Mouse (Mus musculus): ENCODE data around the gene Pgap2.
"Not testable (repeated sequence)": the region's sequence is repeated elsewhere in the genome, so short reads cannot be mapped to it uniquely, and the experiment has no call there.

Pgap2 gene

DNA sequence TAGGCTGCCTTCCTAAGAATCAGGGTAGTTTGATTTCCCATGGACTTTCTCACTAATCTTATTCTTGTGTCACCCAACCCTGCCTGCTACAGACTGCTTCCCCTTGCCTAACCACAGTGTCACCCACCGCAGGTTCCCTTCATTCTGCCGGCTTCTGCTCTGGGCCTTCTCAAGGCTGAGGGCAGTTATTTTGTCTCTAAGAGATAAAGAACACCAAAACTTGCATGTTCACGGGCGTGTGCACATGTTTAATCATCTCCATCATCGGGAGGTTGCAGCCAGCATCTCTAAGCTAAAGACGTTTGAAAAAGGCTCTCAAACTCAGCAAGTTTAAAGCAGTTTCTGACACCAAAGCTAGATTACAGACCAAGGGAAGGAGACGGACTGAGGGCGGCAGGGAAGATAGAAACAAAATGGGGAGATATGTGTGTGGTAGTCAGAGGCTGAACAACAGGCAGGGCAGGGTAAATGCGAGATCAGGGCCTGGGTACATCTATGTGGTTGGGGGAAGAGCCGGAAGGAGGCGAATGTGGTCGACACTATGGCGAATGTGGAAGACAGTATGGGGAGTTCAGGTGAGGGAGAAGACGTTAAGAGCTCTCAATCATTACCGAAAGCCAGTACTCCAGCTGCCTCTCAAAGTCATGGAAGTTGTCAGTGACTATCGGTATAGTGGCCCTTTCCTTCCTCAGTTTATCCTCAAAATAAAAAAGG lies 38.8 kb downstream of the Pgap2 start:
- peak; percentile 64 for DNase-seq (ENCODE audit: low read depth, low spot score)
- Histone ChIP-seq H3K36me3 (ENCODE audit: control insufficient read depth, insufficient read depth, low read length, poor library complexity, severe bottlenecking) (no peaks in the 10 kb centered on the region; the same call in 1 of the 2 replicates), H3K27me3 (ENCODE audit: control insufficient read depth, insufficient read depth, low read length, poor library complexity, severe bottlenecking) (no peaks in the 10 kb centered on the region)

DNA sequence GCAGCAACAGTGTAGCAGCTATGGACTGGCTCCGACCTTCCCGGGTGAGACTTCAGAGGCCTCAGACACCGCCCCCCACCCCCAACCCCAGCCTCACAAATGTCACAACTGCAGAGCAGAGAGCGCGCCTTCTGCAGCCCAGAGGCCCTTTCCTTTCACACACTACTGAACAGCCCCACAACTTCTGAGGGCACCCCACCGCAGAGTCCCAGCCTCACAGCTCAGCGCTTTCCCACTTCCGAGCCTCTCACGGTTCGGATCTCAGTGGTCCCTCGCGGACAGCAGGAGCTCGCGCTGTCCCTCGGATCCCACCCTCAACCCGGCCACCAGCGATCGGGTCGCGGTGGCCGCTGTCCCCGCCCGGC lies 39.5 kb downstream of the Pgap2 start:
- DNase-seq (ENCODE audit: low read depth, low spot score): peak; percentile 71
- H3K36me3 ChIP-seq (ENCODE audit: control insufficient read depth, insufficient read depth, low read length, poor library complexity, severe bottlenecking): no peaks in the 10 kb centered on the region; the same call in 1 of the 2 replicates
- no peaks in the 10 kb centered on the region for H3K27me3 ChIP-seq (ENCODE audit: control insufficient read depth, insufficient read depth, low read length, poor library complexity, severe bottlenecking)

DNA sequence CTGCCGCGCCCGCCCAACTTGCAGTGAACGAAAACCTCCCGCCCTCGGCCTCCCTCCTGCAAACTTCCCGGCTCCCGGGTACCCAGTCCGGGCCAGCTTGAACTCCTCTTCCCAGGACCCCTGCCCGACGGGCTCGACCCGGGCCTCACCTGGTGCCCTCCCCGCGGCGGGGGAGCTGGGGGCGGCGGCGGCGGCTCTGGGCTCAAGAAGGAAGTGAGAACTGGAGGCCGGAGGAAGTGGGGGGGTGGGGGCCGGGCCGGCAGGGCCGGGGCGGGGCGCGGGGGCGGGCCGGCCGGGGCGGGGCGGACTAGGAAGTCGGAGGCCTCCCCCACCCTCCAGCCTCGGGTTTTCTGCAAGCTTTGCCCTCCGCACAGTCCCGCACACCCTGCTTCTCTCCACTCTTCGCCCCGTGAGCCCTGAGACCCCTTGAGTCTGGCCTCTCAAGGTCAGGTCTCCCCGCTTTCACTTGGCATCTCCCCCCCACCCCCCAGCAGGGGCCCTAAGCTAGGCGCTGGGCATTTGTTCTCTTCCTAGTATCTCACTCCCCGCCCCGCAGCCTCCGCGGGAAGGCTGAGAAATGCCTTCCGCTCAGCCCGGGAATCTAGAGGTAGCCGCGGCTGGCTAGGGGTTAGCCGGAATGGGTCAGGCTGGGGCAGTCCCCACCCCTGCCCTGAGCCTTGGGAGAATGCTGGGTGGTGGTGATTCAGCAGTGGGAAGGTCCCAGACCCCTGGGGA lies 40.1 kb downstream of the Pgap2 start:
- DNase-seq (ENCODE audit: low read depth, low spot score): peak; percentile 86
- H3K36me3 ChIP-seq (ENCODE audit: control insufficient read depth, insufficient read depth, low read length, poor library complexity, severe bottlenecking): no peaks in the 10 kb centered on the region; the same call in 1 of the 2 replicates

DNA sequence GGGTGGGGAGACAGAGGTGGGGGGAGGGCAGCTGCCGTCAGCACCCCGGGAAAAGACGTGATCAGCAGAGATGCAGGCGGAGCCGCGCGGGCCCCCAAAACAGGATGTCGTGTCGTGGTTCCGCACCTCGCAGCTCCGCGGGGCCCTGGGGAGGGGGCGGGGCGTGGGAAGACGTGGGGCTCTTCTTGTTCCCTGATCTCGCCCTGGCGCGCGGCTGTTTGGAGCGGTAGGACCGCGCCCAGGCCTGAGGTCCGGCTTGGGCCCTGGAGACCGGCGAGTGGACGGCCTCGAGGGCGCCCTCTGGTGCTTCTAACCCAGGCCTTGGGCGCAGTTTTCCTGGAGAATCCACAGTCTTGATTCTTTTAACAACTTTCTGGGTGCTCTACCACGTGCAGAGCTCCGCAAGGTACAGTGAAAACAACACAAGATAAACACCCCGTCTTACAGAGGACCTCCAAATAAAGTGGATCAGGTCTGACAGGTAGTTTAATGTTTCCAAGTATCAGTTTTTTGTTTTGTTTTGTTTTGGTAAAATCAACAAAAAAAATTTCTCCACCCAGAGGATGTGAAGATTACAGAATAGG lies 40.7 kb downstream of the Pgap2 start:
- peak; percentile 94 for DNase-seq (ENCODE audit: low read depth, low spot score)
- Histone ChIP-seq H3K27me3 (ENCODE audit: control insufficient read depth, insufficient read depth, low read length, poor library complexity, severe bottlenecking) (no peaks in the 10 kb centered on the region), H3K36me3 (ENCODE audit: control insufficient read depth, insufficient read depth, low read length, poor library complexity, severe bottlenecking) (no peaks in the 10 kb centered on the region; the same call in 1 of the 2 replicates)

More for the DNA sequence above, 40.1 kb downstream of the Pgap2 start:
- no peaks in the 10 kb centered on the region for H3K27me3 ChIP-seq (ENCODE audit: control insufficient read depth, insufficient read depth, low read length, poor library complexity, severe bottlenecking)

DNA sequence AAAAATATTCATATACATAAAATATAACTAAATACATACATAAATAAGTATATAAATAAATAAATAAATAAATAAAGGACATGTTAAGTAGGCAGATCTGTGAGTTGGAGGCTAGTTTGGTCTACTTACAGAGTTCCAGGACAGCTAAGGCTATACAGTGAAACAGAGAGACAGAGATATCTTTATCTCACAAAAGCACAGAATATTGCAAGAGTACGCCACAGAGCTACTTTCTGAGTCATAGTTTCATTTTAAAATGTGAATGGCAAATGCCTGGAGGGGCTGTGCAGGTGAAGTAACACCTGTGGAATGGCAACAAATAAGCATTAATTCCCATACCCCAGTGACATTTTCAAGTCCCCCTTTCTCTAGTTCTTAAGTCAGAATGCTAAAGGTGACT lies 43.6 kb downstream of the Pgap2 start:
- no peaks in the 10 kb centered on the region for H3K36me3 ChIP-seq (ENCODE audit: control insufficient read depth, insufficient read depth, low read length, poor library complexity, severe bottlenecking)
- H3K27me3 ChIP-seq (ENCODE audit: control insufficient read depth, insufficient read depth, low read length, poor library complexity, severe bottlenecking): no peaks in the 10 kb centered on the region
- no peak for DNase-seq (ENCODE audit: low read depth, low spot score)

DNA sequence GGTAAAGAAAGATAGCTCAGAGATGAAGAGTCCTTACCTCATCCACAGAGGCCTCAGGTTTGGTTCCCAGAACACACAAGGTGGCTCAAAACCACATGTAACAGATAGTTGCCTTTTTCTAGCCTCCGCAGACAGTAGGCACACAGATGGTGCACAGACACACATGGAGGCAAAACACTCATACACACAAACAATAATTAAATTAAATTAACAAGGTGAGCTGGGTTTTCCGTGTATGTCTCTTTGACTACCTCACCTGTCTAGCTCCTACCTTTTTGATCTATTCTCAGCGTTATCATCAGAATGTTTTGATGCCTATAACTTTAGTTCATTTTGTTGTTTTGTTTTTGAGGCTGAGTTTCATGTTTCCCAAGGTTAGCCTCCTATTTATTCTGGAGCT lies 45.9 kb downstream of the Pgap2 start, which contains the start of gene Rhog:
Gene Rhog, minus strand, starts transcription at position 101 of the 400 bp plus-strand sequence.
- Histone ChIP-seq H3K27me3 (ENCODE audit: control insufficient read depth, insufficient read depth, low read length, poor library complexity, severe bottlenecking) (no peaks in the 10 kb centered on the region), H3K36me3 (ENCODE audit: control insufficient read depth, insufficient read depth, low read length, poor library complexity, severe bottlenecking) (no peaks in the 10 kb centered on the region)
- DNase-seq (ENCODE audit: low read depth, low spot score): no peak

DNA sequence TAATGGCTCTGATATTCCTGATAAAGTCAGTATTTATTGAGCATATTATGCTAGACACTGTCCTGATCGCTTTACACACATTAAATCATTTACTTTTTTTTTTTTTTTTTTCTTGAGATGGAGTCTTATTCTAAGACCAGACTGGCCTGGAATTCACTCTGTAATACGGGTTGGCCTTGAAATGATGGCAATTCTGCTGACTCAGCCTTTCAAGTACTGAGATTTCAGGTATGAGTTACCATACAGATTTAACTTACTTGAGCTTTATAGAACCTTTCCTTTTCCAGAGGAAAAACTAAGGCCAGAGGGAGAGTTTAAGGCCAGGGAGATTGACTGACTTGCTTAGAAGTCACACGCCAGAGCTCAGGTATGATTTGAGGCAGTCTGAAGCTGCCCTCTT lies 46.6 kb downstream of the Pgap2 start:
- DNase-seq (ENCODE audit: low read depth, low spot score): no peak
- H3K36me3 ChIP-seq (ENCODE audit: control insufficient read depth, insufficient read depth, low read length, poor library complexity, severe bottlenecking): no peaks in the 10 kb centered on the region
- no peaks in the 10 kb centered on the region for H3K27me3 ChIP-seq (ENCODE audit: control insufficient read depth, insufficient read depth, low read length, poor library complexity, severe bottlenecking)

DNA sequence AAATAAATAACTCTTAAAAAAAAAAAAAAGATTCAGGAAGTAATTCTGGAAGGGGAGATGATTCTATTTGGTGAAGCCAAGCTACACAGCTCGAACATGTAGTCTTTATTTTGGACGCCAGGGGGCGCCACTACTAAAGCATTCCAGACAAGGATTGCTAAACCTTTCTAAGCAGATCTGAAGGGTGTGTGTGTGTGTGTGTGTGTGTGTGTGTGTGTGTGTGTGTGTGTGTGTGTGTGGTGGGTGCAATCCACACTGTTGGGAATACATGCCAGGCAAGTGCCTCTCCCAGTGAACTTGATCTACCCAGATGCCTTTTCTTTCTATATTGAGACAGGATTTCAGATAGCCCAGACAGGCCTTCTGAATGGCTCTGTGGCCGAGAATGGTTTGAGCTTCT lies 48.2 kb downstream of the Pgap2 start:
- peak; percentile 89 for DNase-seq (ENCODE audit: low read depth, low spot score)
- no peaks in the 10 kb centered on the region for H3K27me3 ChIP-seq (ENCODE audit: control insufficient read depth, insufficient read depth, low read length, poor library complexity, severe bottlenecking)
- H3K36me3 ChIP-seq (ENCODE audit: control insufficient read depth, insufficient read depth, low read length, poor library complexity, severe bottlenecking): no peaks in the 10 kb centered on the region

DNA sequence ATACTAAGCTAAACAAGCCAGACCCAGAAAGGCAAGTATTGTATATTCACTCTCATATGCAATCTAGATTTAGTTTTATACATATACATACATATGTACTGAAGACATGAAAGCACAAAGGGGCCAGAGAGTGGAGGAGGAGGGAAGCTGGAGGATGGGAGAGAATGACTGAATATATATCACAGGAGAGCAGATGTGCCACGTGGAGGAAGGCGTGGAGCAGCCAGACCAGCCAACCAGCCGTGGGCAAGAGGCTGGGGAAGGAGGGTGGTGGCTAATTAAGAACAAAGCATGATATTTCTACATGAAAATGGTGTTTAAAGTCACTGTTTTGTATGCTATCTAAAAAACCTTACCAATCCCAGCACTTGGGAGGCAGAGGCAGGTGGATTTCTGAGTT lies 48.7 kb downstream of the Pgap2 start:
- Histone ChIP-seq H3K36me3 (ENCODE audit: control insufficient read depth, insufficient read depth, low read length, poor library complexity, severe bottlenecking) (no peaks in the 10 kb centered on the region), H3K27me3 (ENCODE audit: control insufficient read depth, insufficient read depth, low read length, poor library complexity, severe bottlenecking) (no peaks in the 10 kb centered on the region)
- no peak for DNase-seq (ENCODE audit: low read depth, low spot score)

DNA sequence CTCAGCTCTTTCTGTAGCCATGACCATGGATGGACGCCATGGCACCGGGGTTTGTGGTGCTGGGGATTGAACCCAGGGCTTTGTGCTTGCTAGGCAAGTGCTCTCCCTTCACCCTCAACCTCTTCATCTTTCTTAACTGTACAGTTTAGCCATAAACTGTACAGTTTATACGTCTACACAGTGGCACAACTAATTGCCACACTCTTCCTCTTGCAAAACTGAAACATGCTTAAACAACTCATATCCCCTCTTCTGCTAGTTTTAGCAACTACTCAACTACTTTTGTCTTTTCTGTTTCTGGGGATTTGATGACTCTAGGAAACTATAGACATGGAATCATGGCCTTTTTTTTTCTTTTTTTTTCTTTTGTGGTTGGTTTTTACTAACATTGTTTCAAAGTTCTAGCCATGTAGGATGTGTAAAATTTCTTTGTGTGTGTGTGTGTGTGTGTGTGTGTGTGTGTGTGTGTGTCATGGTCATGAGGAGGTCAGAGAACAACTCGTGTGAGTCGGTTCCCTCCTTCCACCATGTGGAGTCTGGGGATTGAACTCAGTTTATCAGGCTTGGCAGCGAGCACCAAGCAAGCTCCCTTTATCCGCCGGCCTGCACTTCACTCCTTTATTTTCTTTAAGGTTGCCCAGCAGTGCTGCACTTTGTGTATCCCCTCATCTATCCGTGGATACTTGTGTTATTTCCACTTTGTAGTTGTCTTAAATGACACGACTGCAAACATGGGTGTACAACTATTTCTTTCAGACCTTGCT lies 49.9 kb downstream of the Pgap2 start:
- Histone ChIP-seq H3K36me3 (ENCODE audit: control insufficient read depth, insufficient read depth, low read length, poor library complexity, severe bottlenecking) (no peaks in the 10 kb centered on the region), H3K27me3 (ENCODE audit: control insufficient read depth, insufficient read depth, low read length, poor library complexity, severe bottlenecking) (no peaks in the 10 kb centered on the region)
- no peak for DNase-seq (ENCODE audit: low read depth, low spot score)

DNA sequence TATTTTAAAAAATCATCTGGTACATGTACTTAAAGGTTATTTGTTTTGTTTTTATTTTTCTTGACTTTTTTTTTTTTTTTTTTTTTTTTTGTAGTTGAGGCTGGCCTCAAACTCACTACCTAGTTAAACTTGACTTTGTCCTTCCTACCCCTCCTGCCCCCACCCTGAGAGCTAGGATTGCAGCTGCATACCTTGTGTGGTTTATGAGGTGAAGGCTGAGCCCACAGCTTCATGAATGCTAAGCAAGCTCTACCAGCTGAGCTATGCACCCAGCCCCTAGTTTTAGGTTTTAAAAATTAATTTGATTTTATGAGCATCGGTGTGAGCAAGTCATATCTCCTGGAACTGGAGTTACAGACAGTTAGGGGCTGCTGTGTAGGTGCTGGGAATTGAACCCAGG lies 50.5 kb downstream of the Pgap2 start:
- no peaks in the 10 kb centered on the region for H3K27me3 ChIP-seq (ENCODE audit: control insufficient read depth, insufficient read depth, low read length, poor library complexity, severe bottlenecking)

DNA sequence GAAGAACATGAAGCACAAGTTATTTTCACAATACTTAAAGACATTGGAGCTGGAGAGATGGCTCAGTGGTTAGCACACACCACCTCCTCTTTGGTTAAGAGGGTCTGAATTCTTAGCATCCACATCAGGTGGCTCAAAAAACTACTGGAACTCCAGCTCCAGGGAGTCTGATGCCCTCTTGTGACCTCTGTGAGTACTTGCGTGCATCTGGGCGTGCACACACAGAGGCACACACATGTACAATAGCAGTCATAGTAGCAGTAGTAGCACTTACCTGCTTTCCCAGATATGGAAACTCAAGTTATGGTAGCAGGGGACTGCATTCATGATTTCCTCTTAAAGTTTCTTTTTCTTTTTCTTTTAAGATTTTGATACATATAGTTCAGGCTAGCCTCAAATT lies 53.0 kb downstream of the Pgap2 start:
- no peaks in the 10 kb centered on the region for H3K36me3 ChIP-seq (ENCODE audit: control insufficient read depth, insufficient read depth, low read length, poor library complexity, severe bottlenecking)
- no peak for DNase-seq (ENCODE audit: low read depth, low spot score)
- no peaks in the 10 kb centered on the region for H3K27me3 ChIP-seq (ENCODE audit: control insufficient read depth, insufficient read depth, low read length, poor library complexity, severe bottlenecking)

More for the DNA sequence above, 50.5 kb downstream of the Pgap2 start:
- DNase-seq (ENCODE audit: low read depth, low spot score): no peak
- H3K36me3 ChIP-seq (ENCODE audit: control insufficient read depth, insufficient read depth, low read length, poor library complexity, severe bottlenecking): no peaks in the 10 kb centered on the region

DNA sequence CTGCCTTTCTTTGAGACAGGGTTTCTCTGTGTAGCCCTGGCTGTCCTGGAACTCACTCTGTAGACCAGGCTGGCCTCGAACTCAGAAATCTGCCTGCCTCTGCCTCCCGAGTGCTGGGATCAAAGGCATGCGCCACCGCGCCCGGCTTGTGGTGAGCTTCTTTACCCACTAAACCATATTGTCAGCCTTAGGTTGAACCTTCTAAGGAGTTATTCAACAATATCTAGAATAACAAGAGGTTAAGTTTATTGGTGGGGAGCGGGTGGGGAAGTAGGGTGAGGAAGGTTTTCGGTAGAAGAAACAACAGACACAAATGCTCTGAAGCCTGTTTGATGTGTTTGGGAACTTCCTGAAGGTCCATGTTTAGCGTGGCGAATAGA lies 56.0 kb downstream of the Pgap2 start:
- DNase-seq (ENCODE audit: low read depth, low spot score); H3K36me3 ChIP-seq (ENCODE audit: control insufficient read depth, insufficient read depth, low read length, poor library complexity, severe bottlenecking); H3K27me3 ChIP-seq (ENCODE audit: control insufficient read depth, insufficient read depth, low read length, poor library complexity, severe bottlenecking): not testable (repeated sequence)

DNA sequence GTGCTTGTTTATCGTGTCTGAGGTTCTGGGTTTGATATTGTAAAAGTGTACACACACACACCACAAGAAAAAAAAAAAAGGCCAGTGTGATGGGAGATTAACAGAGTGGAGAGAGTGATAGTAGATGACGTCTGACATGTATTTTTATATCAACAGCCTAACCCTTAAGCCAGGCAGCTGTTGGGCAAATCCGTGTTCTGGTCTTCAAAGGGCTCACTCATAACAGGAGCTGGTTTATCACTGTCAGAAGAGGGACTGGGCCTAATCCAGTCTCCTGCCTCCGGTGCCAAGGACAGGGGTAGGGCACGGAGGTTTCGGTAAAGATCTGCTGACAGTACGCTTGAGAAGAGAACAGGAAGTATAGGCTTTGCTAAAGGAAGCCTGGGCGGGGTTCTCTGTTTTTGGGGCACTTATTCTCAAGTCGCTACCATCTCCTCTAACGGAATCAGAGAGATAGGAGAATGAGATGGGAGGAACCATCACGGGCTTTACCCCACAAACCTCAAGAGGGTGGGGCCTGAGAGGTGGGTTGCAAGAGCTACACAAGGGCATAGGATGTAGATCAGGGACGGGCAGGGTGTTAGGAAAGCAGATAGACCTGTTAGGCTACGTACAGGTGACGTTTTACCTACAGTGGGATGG lies 56.5 kb downstream of the Pgap2 start:
- peak; percentile 94 for DNase-seq (ENCODE audit: low read depth, low spot score)
- H3K27me3 ChIP-seq (ENCODE audit: control insufficient read depth, insufficient read depth, low read length, poor library complexity, severe bottlenecking): no peaks in the 10 kb centered on the region
- no peaks in the 10 kb centered on the region for H3K36me3 ChIP-seq (ENCODE audit: control insufficient read depth, insufficient read depth, low read length, poor library complexity, severe bottlenecking)

Measured in splenic B cell, adult 2 months (primary cell).